Mouse (Mus musculus) forebrain, postnatal 0 days (tissue): ENCODE data around the gene Cdc25a. TPM values are rescaled to one million over a fixed set of nuclear protein-coding genes. Genes with fewer than 3 reads are reported as not detected.

Source experiments
- ATAC-seq: fragments of 200-750 bp; cut with Nextera tagmentation; 2 replicates; pipeline ENCODE4 v1.8.0; 2017; ENCODE audit warnings: mild to moderate bottlenecking, moderate library complexity
- DNase-seq: peaks from one replicate; pipeline ENCODE4 v3.0.0-alpha.2; 2015
- H3K27ac ChIP-seq: fragments of 300-500 bp; sonication (generic); 2 replicates; pipeline ENCODE4 v1.5.1; 2014; ENCODE audit warnings: low read depth, mild to moderate bottlenecking, antibody characterized with exemption, low read length, moderate library complexity, mixed read lengths
- H3K27me3 ChIP-seq: fragments of 300-500 bp; sonication (generic); 2 replicates; pipeline ENCODE4 v1.6.1; 2014; ENCODE audit warnings: mild to moderate bottlenecking, low read length, mixed read lengths; ENCODE audit not compliant: insufficient read depth
- H3K36me3 ChIP-seq: fragments of 300-500 bp; sonication (generic); 2 replicates; pipeline ENCODE4 v1.6.1; 2014; ENCODE audit warnings: mild to moderate bottlenecking, moderate library complexity; ENCODE audit not compliant: insufficient read depth
- H3K4me1 ChIP-seq: fragments of 300-500 bp; sonication (generic); 2 replicates; pipeline ENCODE4 v1.6.1; 2014; ENCODE audit warnings: antibody characterized with exemption; ENCODE audit not compliant: insufficient read depth
- H3K4me2 ChIP-seq: fragments of 300-500 bp; sonication (generic); 2 replicates; pipeline ENCODE4 v1.6.1; 2014; ENCODE audit warnings: low read depth, mild to moderate bottlenecking, moderate library complexity
- H3K4me3 ChIP-seq: fragments of 300-500 bp; sonication (generic); 2 replicates; pipeline ENCODE4 v1.5.1; 2014; ENCODE audit warnings: low read depth, low read length, mixed read lengths
- H3K9ac ChIP-seq: fragments of 300-500 bp; sonication (generic); 2 replicates; pipeline ENCODE4 v1.6.1; 2014; ENCODE audit warnings: mild to moderate bottlenecking
- H3K9me3 ChIP-seq: fragments of 300-500 bp; sonication (generic); 2 replicates; pipeline ENCODE4 v1.6.1; 2016; ENCODE audit warnings: low read length
- CTCF ChIP-seq: sonication (generic); IDR thresholded peaks from 2 replicates; pipeline ENCODE4 v1.5.1; 2016; ENCODE audit warnings: antibody characterized with exemption, control low read depth, low read depth
- WGBS: fragments of 180-500 bp; shearing (Covaris S2); extraction: QIAGEN DNeasy Blood & Tissue Kit; methylation state at CpG from one replicate; pipeline ENCODE4 v1.1.7; 2014; 5-methylcytosine and 5-hydroxymethylcytosine counted together
- polyA plus RNA-seq: library from polyadenylated mRNA; unstranded; fragments of >200 nt; fragmentation: Nextera tagmentation; extraction: Ambion mirVana; gene quantifications from 2 replicates; pipeline ENCODE4 v1.2.1, GENCODE M21; 2015
- total RNA-seq: library from RNA; depleted of rRNA; stranded (reverse); fragments of >200 nt; gene quantifications from 2 replicates; pipeline ENCODE4 v1.2.3, GENCODE M21; 2014

Cdc25a gene
- total and polyA plus RNA-seq, 2 experiments from 2014 or later, result 8.7 to 14.4 TPM

GRCm38 (mm10) chr9:109900604-109901003 lies 25.2 kb downstream of the Cdc25a start:
- H3K27ac ChIP-seq, result no peak overlapping the region
- DNase-seq, result no peak
- no peaks in the 10 kb centered on the region for H3K4me1 ChIP-seq
- H3K36me3 ChIP-seq, result no peaks in the 10 kb centered on the region
- no peak overlapping the region for H3K9ac ChIP-seq
- ATAC-seq, result no peak
- no peak overlapping the region for H3K4me2 ChIP-seq
- no peak overlapping the region for H3K4me3 ChIP-seq
- no peak for TF ChIP-seq CTCF
- WGBS, result 92% methylated on average over 3 of the region's 3 CpGs
- H3K9me3 ChIP-seq, result no peaks in the 10 kb centered on the region
- no peaks in the 10 kb centered on the region for H3K27me3 ChIP-seq

GRCm38 (mm10) chr9:109902246-109902645 lies 26.9 kb downstream of the Cdc25a start:
- Histone ChIP-seq H3K27me3 (no peaks in the 10 kb centered on the region), H3K4me2 (no peak overlapping the region), H3K9me3 (no peaks in the 10 kb centered on the region), H3K9ac (no peak overlapping the region), H3K4me1 (no peaks in the 10 kb centered on the region), H3K36me3 (no peaks in the 10 kb centered on the region), H3K4me3 (no peak overlapping the region), H3K27ac (no peak overlapping the region)
- 64% methylated on average over 4 of the region's 4 CpGs for WGBS
- no peak for TF ChIP-seq CTCF
- no peak for DNase-seq
- no peak for ATAC-seq

- no peak for TF ChIP-seq CTCF
- Histone ChIP-seq H3K9ac (no peak overlapping the region), H3K27ac (no peak overlapping the region), H3K36me3 (no peaks in the 10 kb centered on the region), H3K4me1 (no peaks in the 10 kb centered on the region), H3K4me3 (no peak overlapping the region), H3K9me3 (no peaks in the 10 kb centered on the region), H3K4me2 (no peak overlapping the region), H3K27me3 (no peaks in the 10 kb centered on the region)
- ATAC-seq (no peak), DNase-seq (no peak)
- WGBS, result 50% methylated on average over 5 of the region's 5 CpGs
Observed at GRCm38 (mm10) chr9:109902740-109903139, 27.4 kb downstream of the Cdc25a start.

- H3K4me2 ChIP-seq, result no peak overlapping the region
- no peak for DNase-seq
- ATAC-seq, result no peak
- H3K27me3 ChIP-seq, result no peaks in the 10 kb centered on the region
- 54% methylated on average over 8 of the region's 8 CpGs for WGBS
- H3K36me3 ChIP-seq, result no peaks in the 10 kb centered on the region
- H3K4me3 ChIP-seq, result no peak overlapping the region
- TF ChIP-seq CTCF, result no peak
- no peak overlapping the region for H3K9ac ChIP-seq
- H3K4me1 ChIP-seq, result no peaks in the 10 kb centered on the region
- no peak overlapping the region for H3K27ac ChIP-seq
- H3K9me3 ChIP-seq, result no peaks in the 10 kb centered on the region
Observed at GRCm38 (mm10) chr9:109907300-109907699, 31.9 kb downstream of the Cdc25a start.

- no peak for ATAC-seq
- H3K4me3 ChIP-seq, result no peak overlapping the region
- WGBS, result 71% methylated on average over 6 of the region's 6 CpGs
Observed at GRCm38 (mm10) chr9:109907774-109908465, 32.5 kb downstream of the Cdc25a start.

GRCm38 (mm10) chr9:109909102-109909501 lies 33.7 kb downstream of the Cdc25a start:
- no peaks in the 10 kb centered on the region for H3K27me3 ChIP-seq
- no peaks in the 10 kb centered on the region for H3K36me3 ChIP-seq
- H3K4me3 ChIP-seq, result no peak overlapping the region
- H3K9ac ChIP-seq, result no peak overlapping the region
- 84% methylated on average over 8 of the region's 8 CpGs for WGBS
- DNase-seq (no peak), ATAC-seq (no peak)
- no peaks in the 10 kb centered on the region for H3K9me3 ChIP-seq
- H3K4me1 ChIP-seq, result no peaks in the 10 kb centered on the region
- TF ChIP-seq CTCF, result no peak
- H3K27ac ChIP-seq, result no peak overlapping the region
- H3K4me2 ChIP-seq, result no peak overlapping the region

More at GRCm38 (mm10) chr9:109907774-109908465, 32.5 kb downstream of the Cdc25a start:
- TF ChIP-seq CTCF, result no peak
- Histone ChIP-seq H3K36me3 (no peaks in the 10 kb centered on the region), H3K9me3 (no peaks in the 10 kb centered on the region), H3K27me3 (no peaks in the 10 kb centered on the region), H3K4me1 (no peaks in the 10 kb centered on the region), H3K27ac (no peak overlapping the region), H3K4me2 (no peak overlapping the region), H3K9ac (no peak overlapping the region)
- no peak for DNase-seq

GRCm38 (mm10) chr9:109909926-109910325 lies 34.5 kb downstream of the Cdc25a start:
- DNase-seq, result no peak
- H3K9me3 ChIP-seq, result no peaks in the 10 kb centered on the region
- no peaks in the 10 kb centered on the region for H3K27me3 ChIP-seq
- no peak overlapping the region for H3K9ac ChIP-seq
- no peak for TF ChIP-seq CTCF
- WGBS, result 87% methylated on average over 4 of the region's 4 CpGs
- H3K27ac ChIP-seq, result no peak overlapping the region
- H3K4me3 ChIP-seq, result no peak overlapping the region
- H3K36me3 ChIP-seq, result no peaks in the 10 kb centered on the region
- H3K4me2 ChIP-seq, result no peak overlapping the region
- H3K4me1 ChIP-seq, result no peaks in the 10 kb centered on the region
- no peak for ATAC-seq
